Mouse (Mus musculus): ENCODE measurements around the gene Ap3b2. TPM values are rescaled to one million over a fixed set of nuclear protein-coding genes. Genes with fewer than 3 reads are reported as not detected.

Gene Ap3b2
- not detected for polyA plus RNA-seq (2014; fragmentation: Illumina TruSeq; extraction: RNeasy Lipid Tissue Mini Kit (QIAGEN cat#74804); ENCODE audit: low replicate concordance)

GRCm38 (mm10) chr7:81493331-81494021 is at the start of gene Ap3b2:
TSS of gene Ap3b2 (minus strand) at chr7:81493925.

GRCm38 (mm10) chr7:81498181-81498580 is 4.5 kb upstream of the Ap3b2 start, which contains the start of gene BC048679:
TSS of gene BC048679 (minus strand) at chr7:81498281.

GRCm38 (mm10) chr7:81455155-81455651 is 38.5 kb downstream of the Ap3b2 start, which contains the start of gene Cpeb1:
TSS of gene Cpeb1 (minus strand) at chr7:81455465.

Other genes with a start within 250 kb of the Ap3b2 start
- 127 TPM for gene Rps17, start 148.7 kb downstream of the Ap3b2 start, polyA plus RNA-seq (2014; fragmentation: Illumina TruSeq; extraction: RNeasy Lipid Tissue Mini Kit (QIAGEN cat#74804); ENCODE audit: low replicate concordance)
- 2.9 TPM for gene Cpeb1, start 38.5 kb downstream of the Ap3b2 start, polyA plus RNA-seq (2014; fragmentation: Illumina TruSeq; extraction: RNeasy Lipid Tissue Mini Kit (QIAGEN cat#74804); ENCODE audit: low replicate concordance)
- not detected for gene BC048679, start 4.4 kb upstream of the Ap3b2 start, polyA plus RNA-seq (2014; fragmentation: Illumina TruSeq; extraction: RNeasy Lipid Tissue Mini Kit (QIAGEN cat#74804); ENCODE audit: low replicate concordance)
- gene Fsd2, start 73.0 kb upstream of the Ap3b2 start, polyA plus RNA-seq (2014; fragmentation: Illumina TruSeq; extraction: RNeasy Lipid Tissue Mini Kit (QIAGEN cat#74804); ENCODE audit: low replicate concordance), result 0.22 TPM
- 10.0 TPM for gene Whamm, start 77.3 kb upstream of the Ap3b2 start, polyA plus RNA-seq (2014; fragmentation: Illumina TruSeq; extraction: RNeasy Lipid Tissue Mini Kit (QIAGEN cat#74804); ENCODE audit: low replicate concordance)
- gene Homer2, start 213.6 kb upstream of the Ap3b2 start, polyA plus RNA-seq (2014; fragmentation: Illumina TruSeq; extraction: RNeasy Lipid Tissue Mini Kit (QIAGEN cat#74804); ENCODE audit: low replicate concordance), result 14.9 TPM